Mouse (Mus musculus) cerebellum, postnatal 10 days (tissue): ENCODE data around the gene Spen.

Experiments
- DNase-seq, 2 experiments: peaks; one replicate each; pipeline ENCODE4 v3.0.0; 2021; ENCODE audit warnings: mixed read lengths in 2 of 2

Spen gene

DNA sequence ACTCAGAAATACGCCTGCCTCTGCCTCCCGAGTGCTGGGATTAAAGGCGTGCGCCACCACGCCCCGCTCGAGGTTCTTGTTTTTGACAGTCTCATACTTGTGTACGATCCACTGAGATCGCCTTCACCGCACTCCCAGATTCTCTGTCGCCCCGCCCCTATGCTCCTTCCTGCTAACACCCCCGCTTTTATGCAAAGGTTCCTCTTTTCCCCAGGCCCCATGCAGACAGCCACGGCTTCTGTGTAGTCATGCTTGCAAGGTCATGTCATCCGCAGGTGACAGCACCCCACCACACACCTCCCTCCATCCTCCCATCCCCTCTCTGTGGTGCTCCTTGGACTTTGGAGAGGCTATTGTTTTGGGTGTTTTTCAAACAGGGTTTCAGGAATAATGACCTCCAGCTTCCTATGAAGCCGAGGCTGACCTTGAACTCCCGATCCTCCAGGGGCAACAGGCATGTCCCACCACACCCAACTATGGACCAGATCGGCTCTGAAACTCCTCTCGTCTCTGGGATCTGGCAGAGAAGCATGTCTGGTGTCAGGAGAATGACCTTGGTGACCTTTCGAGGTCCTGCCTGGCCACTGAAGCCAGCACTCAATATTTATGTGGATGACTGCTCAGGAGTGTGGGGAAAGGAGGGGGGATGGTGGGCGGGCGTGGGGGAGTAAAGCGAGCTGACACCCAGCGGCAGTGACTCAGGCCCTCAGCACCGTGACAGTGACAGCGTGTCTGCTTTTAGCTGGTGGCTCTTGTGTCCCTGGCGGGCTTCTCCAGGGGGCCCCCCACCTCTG is 118.8 kb downstream of the Spen start:
- no peak for DNase-seq
